Mouse (Mus musculus): Measurements from ENCODE around the gene Gm9857.

Gm9857 gene

GRCm38 (mm10) chr3:108940001-108940633 lies at the start of gene Gm9857:
TSS of gene Gm9857 (minus strand) at chr3:108940445.
- DNase-seq = peak; percentile 17

GRCm38 (mm10) chr3:108987009-108987659 lies 46.9 kb upstream of the Gm9857 start:
- no peak for DNase-seq

- no peak for DNase-seq
Observed at GRCm38 (mm10) chr3:108986534-108986933, 46.3 kb upstream of the Gm9857 start.

GRCm38 (mm10) chr3:108983989-108984388 lies 43.7 kb upstream of the Gm9857 start:
- DNase-seq = no peak

- DNase-seq = no peak
Observed at GRCm38 (mm10) chr3:108981946-108982345, 41.7 kb upstream of the Gm9857 start.

GRCm38 (mm10) chr3:108977340-108978030 lies 37.2 kb upstream of the Gm9857 start:
- DNase-seq = no peak

GRCm38 (mm10) chr3:108974920-108975485 lies 34.8 kb upstream of the Gm9857 start:
- no peak for DNase-seq

- DNase-seq = no peak
Observed at GRCm38 (mm10) chr3:108973980-108974660, 33.9 kb upstream of the Gm9857 start.

GRCm38 (mm10) chr3:108966051-108966450 lies 25.8 kb upstream of the Gm9857 start:
- no peak for DNase-seq

- no peak for DNase-seq
Observed at GRCm38 (mm10) chr3:108964361-108965044, 24.3 kb upstream of the Gm9857 start.

GRCm38 (mm10) chr3:108963776-108964175 lies 23.5 kb upstream of the Gm9857 start:
- DNase-seq = no peak

- DNase-seq = no peak
Observed at GRCm38 (mm10) chr3:108963278-108963677, 23.0 kb upstream of the Gm9857 start.

- no peak for DNase-seq
Observed at GRCm38 (mm10) chr3:108961655-108962054, 21.4 kb upstream of the Gm9857 start.

- DNase-seq = no peak
Observed at GRCm38 (mm10) chr3:108961226-108961625, 21.0 kb upstream of the Gm9857 start.

GRCm38 (mm10) chr3:108959680-108960295 lies 19.5 kb upstream of the Gm9857 start:
- DNase-seq = no peak

- DNase-seq = no peak
Observed at GRCm38 (mm10) chr3:108957976-108958375, 17.7 kb upstream of the Gm9857 start.

GRCm38 (mm10) chr3:108940996-108941395 lies 751 bp upstream of the Gm9857 start:
- no peak for DNase-seq

- DNase-seq = no peak
Observed at GRCm38 (mm10) chr3:108939573-108939972, 672 bp downstream of the Gm9857 start, which contains the start of gene Henmt1. TSS of gene Henmt1 (plus strand) at chr3:108939873.

- no peak for DNase-seq
Observed at GRCm38 (mm10) chr3:108938691-108939090, 1.6 kb downstream of the Gm9857 start.

GRCm38 (mm10) chr3:108933557-108933956 lies 6.7 kb downstream of the Gm9857 start:
- no peak for DNase-seq

GRCm38 (mm10) chr3:108926308-108926707 lies 13.9 kb downstream of the Gm9857 start:
- DNase-seq = no peak

GRCm38 (mm10) chr3:108925677-108926076 lies 14.6 kb downstream of the Gm9857 start:
- DNase-seq = no peak

Data from right cerebral cortex, postnatal 14 days (tissue).